Mouse (Mus musculus) gastrocnemius, adult 18-20 months (tissue): ENCODE data around the gene Corin. TPM values are rescaled to one million over a fixed set of nuclear protein-coding genes. Genes with fewer than 3 reads are reported as not detected.

Experiments used
- DNase-seq: peaks from one replicate; pipeline ENCODE4 v3.0.0; 2021; ENCODE audit warnings: low spot score
- total RNA-seq, 2 experiments: library from RNA; stranded (reverse); gene quantifications; 2 replicates each; pipeline ENCODE4 v1.2.3; 2021

Gene Corin
- total RNA-seq, 2 experiments from 2014 or later: 0.07 to 0.55 TPM

- DNase-seq: no peak
Observed at GRCm38 (mm10) chr5:72329453-72329852, 174.8 kb downstream of the Corin start.

DNA sequence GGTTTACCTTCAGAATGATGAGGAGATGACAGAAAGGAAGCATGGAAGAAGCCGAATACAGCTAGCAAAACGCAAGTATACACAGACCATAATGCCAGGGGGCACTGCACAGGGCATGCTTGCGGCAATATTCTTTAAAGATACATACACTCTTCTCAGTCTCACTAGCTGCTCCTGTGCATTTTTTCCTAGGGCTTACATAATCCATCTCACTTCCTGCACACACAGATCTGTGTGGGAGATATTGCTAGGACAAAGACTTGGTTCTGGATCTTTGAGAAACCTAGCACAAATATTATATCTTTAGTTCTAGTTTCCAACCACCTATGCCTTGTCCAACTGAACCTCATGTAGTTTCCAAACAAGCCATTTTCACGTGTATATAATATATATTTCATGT lies 189.0 kb downstream of the Corin start:
- no peak for DNase-seq

DNA sequence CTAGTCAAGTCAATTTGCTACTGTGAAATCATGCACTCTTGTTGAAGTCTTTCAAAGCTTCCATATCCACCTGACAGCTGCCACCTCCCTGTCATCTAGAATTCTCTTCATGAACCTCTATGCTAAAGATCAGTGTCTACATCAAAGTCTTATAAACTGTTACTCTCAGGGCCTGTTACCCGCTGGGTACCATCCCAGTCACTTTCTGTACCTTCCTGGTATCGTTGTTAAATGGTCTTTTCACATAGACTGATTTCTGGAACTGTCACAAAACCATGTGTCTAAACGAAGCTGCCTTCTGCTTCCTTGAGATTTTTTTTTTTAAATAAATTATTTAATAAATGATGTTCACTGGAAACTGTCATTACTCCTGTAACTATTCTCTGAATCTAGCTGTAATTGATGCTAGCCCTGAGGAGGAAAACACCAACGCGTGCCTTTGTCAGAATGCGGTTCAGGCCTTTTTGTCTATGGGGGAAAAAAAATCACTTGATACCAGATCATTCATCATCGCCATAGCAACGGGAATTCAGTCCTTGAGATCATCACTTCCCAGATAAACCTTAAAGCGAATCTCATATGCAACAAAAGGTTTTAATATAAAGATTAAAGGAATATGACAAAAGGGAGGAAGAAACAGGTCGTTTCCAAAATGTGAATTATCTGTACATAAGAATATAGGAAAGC lies 205.7 kb downstream of the Corin start:
- no peak for DNase-seq

- no peak for DNase-seq
Observed at GRCm38 (mm10) chr5:72285077-72285476, 219.2 kb downstream of the Corin start.

- no peak for DNase-seq
Observed at GRCm38 (mm10) chr5:72282907-72283306, 221.4 kb downstream of the Corin start.

GRCm38 (mm10) chr5:72269652-72270051 lies 234.6 kb downstream of the Corin start:
- DNase-seq: peak; percentile 39

DNA sequence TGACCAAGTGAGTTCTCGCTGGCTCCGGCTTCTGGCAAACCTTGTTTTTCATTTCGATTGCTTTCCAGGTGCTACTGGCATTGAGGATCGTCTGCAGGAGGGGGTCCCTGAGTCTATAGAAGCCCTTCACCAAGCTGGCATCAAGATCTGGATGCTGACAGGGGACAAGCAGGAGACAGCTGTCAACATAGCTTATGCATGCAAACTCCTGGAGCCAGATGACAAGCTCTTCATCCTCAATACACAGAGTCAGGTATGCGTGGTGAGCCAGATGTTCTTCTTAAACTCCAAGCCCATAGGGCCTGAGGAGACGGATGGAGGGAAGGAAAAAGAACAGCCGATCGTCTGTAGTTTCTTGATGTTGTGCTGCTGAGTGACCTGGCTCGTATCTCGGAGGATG lies 235.1 kb downstream of the Corin start:
- DNase-seq: no peak

DNA sequence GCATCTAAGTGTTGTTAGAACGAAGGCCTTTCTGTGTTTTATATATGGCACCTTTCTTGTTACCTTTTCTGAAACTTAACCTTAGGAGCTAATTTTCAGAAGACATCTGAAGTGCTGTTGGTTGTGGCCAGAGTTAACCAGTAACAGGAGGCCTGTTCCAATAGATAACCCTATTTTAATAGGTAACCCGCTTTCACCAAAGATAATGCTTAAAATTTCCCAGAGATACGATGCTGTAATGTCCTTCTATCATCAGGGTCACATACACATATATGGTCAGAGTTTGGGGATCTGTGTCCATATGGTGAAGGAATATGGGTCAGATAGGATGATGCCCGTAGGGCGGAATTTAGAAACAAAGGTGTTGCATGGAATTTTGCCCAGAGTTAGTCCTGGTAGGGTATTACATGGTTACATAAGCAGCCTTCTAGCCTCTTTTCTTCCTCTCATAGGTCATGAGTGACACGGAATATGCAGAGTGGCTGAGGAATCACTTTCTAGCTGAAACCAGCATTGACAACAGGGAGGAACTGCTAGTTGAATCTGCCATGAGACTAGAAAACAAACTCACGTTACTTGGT lies 237.2 kb downstream of the Corin start:
- no peak for DNase-seq

GRCm38 (mm10) chr5:72264195-72264751 lies 240.0 kb downstream of the Corin start:
- DNase-seq: no peak

GRCm38 (mm10) chr5:72261802-72262324 lies 242.4 kb downstream of the Corin start:
- no peak for DNase-seq

DNA sequence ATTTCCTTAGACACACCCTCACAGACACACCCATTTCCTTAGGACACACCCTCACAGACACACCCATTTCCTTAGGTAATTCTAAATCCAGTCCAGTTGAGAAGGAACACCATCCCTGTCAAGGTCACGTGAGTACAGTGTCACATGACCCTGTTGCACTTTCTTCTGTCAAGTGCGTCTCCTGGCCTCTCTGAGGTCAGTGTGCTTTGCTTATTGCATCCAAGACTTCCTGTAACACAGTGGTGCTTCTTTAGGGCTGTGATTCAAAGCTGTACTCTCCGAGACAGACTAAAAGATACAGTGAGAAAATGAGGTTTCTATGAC lies 245.0 kb downstream of the Corin start:
- DNase-seq: no peak

GRCm38 (mm10) chr5:72258409-72259297 lies 245.6 kb downstream of the Corin start:
- no peak for DNase-seq

DNA sequence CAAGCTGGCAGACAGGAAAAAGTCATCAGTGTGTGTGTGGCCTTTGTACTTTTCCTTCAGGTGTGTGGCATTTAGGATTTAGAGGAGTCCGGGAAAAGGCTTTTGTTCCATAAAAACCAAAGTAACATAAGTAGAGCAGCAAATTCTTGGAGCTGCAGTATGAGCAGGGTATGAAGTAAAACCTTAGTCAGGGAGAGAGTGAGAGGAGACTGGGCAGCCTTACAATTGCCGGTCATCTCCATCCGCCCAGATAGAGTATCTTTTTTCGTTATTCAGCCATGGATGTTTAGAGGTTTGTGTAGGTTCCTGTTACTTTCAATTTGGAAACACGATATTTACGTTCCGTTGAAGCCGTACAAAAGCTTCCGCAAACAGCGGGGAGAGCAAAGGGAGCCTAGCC lies 247.2 kb downstream of the Corin start:
- no peak for DNase-seq

GRCm38 (mm10) chr5:72254958-72255357 lies 249.3 kb downstream of the Corin start:
- DNase-seq: no peak

- DNase-seq: no peak
Observed at GRCm38 (mm10) chr5:72250180-72250579, 254.1 kb downstream of the Corin start.

Other genes with a start within 250 kb of the Corin start
- gene Nfxl1, start 55.2 kb upstream of the Corin start, total RNA-seq: 1 to 10 TPM; 3.0 to 3.6 TPM
- not detected for gene Zar1, start 76.8 kb upstream of the Corin start, total RNA-seq
- not detected for gene Gm5868, start 83.1 kb upstream of the Corin start, total RNA-seq
- not detected for gene Cnga1, start 139.8 kb upstream of the Corin start, total RNA-seq
- gene Nipal1, start 143.3 kb upstream of the Corin start, total RNA-seq: under 1 TPM in 1 of 2 experiments, not detected in 1; 0.05 TPM
- gene Txk, start 248.3 kb upstream of the Corin start, total RNA-seq: not detected